Mouse (Mus musculus): ENCODE data around the gene Nktr. TPM values are rescaled to one million over a fixed set of nuclear protein-coding genes. Genes with fewer than 3 reads are reported as not detected.

Gene Nktr
- total RNA-seq, 1 experiment from 2014 or later: 118 TPM

- ATAC-seq (replicated peaks; ENCODE audit: low read depth, poor library complexity, severe bottlenecking): no peak
Observed at GRCm38 (mm10) chr9:121794972-121795539, 76.1 kb downstream of the Nktr start.

GRCm38 (mm10) chr9:121797722-121798121 lies 78.8 kb downstream of the Nktr start:
- no peak for ATAC-seq (replicated peaks; ENCODE audit: low read depth, poor library complexity, severe bottlenecking)

- no peak for ATAC-seq (replicated peaks; ENCODE audit: low read depth, poor library complexity, severe bottlenecking)
Observed at GRCm38 (mm10) chr9:121798887-121799520, 80.0 kb downstream of the Nktr start.

- peak; percentile 64 for ATAC-seq (replicated peaks; ENCODE audit: low read depth, poor library complexity, severe bottlenecking)
Observed at GRCm38 (mm10) chr9:121802747-121803146, 83.8 kb downstream of the Nktr start.

Other genes with a start within 250 kb of the Nktr start
- not detected in 2 replicates for gene Cck, start 223.5 kb upstream of the Nktr start, total RNA-seq (2017)
- not detected in 2 replicates for gene Lyzl4, start 77.1 kb upstream of the Nktr start, total RNA-seq (2017)
- gene Vipr1, start 76.5 kb upstream of the Nktr start, total RNA-seq (2017): 0.14 TPM in 1 of 2 replicates, not detected in the other
- 5.5 and 13.3 TPM in 2 replicates for gene Sec22c, start 13.7 kb upstream of the Nktr start, total RNA-seq (2017)
- 34.1 and 34.8 TPM in 2 replicates for gene Ss18l2, start 8.8 kb upstream of the Nktr start, total RNA-seq (2017)
- gene Zfp651, start 40.2 kb downstream of the Nktr start, total RNA-seq (2017): 0.15 and 1.5 TPM in 2 replicates
- gene Klhl40, start 58.4 kb downstream of the Nktr start, total RNA-seq (2017): 0.59 TPM in 1 of 2 replicates, not detected in the other
- not detected in 2 replicates for gene Hhatl, start 73.3 kb downstream of the Nktr start, total RNA-seq (2017)
- not detected in 2 replicates for gene Ccdc13, start 120.3 kb downstream of the Nktr start, total RNA-seq (2017)
- 15.5 and 18.5 TPM in 2 replicates for gene Higd1a, start 139.2 kb downstream of the Nktr start, total RNA-seq (2017)
- not detected in 2 replicates for gene Ackr2, start 179.2 kb downstream of the Nktr start, total RNA-seq (2017)
- gene Cyp8b1, start 197.1 kb downstream of the Nktr start, total RNA-seq (2017): not detected in 2 replicates
- gene Fam198a, start 231.8 kb downstream of the Nktr start, total RNA-seq (2017): not detected in 2 replicates